Mouse (Mus musculus) layer of hippocampus, postnatal 10 days (tissue): Measurements from ENCODE around the gene Cldnd1. TPM values are rescaled to one million over a fixed set of nuclear protein-coding genes. Genes with fewer than 3 reads are reported as not detected.

Experiments
- DNase-seq, 2 experiments: peaks; one replicate each; pipeline ENCODE4 v3.0.0; 2021; ENCODE audit warnings: low spot score in 2 of 2
- total RNA-seq, 2 experiments: library from RNA; stranded (reverse); gene quantifications; 2 replicates each; pipeline ENCODE4 v1.2.3; 2021

Cldnd1 gene
- total RNA-seq, 2 experiments from 2014 or later = 91.4 to 112 TPM

DNA sequence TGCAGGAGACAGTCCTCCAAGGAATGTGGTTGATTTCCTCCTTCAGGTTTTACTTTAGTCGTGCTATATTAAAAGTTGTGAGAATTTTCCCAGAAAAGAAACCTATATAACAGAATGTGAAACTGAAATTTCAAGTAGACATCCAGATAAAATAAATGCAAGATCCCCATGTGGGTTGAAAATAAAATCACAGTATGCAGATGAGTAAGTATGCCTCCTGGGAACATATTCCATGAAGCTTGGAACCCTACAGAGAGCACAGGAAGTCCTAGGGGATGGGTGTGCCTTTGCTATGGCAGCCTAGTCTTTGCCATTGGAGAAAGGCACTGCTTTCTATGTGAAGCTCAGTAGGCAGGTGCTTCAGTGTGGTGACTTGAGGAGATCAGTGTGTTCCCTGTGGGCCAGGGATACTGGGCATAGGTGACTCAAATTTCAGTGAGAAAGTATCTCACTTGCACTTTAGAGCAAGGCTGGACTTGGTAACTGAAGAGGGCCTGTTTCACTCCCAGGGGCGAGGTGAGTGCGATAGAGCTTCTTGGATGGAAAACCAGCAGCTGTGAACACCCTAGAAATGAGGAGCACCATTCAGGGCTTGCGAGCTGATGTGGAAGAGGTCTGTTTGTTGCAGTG lies 20.3 kb upstream of the Cldnd1 start:
- no peak for DNase-seq

DNA sequence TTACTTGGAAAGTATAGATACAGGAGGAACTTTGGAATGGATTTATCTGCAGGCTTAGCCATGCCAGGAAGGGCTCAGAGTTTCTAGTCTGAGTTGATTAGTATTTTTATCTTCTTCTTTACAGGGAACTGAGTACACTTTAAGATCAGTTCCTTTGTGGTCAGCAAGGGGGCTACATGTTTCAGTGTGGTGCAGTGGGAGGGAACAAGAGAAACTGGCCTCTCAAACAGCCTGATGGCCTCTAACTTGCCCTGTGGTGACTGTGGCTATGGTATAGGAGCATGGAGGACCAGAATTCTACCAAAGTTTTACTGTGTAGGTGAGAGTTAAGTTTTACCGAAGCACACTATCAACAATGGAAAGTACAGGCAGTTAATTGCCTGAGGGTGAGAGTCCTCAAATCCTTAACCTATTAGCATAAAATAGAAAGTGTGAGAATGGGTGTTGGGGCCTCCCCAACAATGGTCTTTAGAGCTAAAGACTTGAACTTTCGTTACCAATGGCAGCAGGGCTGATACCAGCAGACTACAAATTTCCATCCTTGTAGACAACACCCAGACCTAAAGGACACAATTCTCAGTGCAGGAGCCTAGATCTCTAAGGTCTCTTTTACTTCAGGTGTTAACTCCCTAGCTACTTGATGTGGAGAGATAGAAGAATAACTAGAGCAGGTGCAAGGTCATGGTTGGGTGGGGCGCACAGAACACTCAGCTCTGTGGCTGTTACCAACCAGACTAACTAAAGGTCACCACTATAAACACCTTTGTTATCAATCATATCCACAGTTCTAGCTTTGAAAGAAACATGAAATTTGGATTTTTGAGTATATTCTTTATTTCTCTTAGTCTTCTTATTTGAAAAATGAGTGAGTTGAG lies 18.9 kb upstream of the Cldnd1 start:
- no peak for DNase-seq

- no peak for DNase-seq
Measured at GRCm38 (mm10) chr16:58709536-58709935, 18.2 kb upstream of the Cldnd1 start.

DNA sequence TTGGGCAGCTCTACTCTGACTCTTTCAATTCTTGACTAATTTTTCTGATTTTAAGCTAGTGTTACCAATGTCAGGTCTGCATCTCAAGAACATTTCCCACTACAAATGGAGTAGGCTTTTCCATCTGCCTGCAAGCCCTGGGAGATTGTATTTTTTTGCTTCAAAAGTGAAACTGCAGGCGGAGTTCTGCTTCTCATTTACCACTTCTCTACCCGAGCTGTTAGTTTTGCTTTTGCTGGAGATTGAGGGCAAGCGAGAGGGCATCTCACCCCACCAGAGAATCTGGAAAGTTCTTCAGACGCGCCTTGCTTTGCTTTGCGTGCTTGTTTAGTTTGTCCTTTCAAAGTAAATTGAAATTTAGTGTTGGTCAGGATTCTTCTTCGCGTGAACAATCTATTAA lies 15.5 kb upstream of the Cldnd1 start:
- DNase-seq = no peak

- no peak for DNase-seq
Measured at GRCm38 (mm10) chr16:58713128-58713527, 14.6 kb upstream of the Cldnd1 start.

DNA sequence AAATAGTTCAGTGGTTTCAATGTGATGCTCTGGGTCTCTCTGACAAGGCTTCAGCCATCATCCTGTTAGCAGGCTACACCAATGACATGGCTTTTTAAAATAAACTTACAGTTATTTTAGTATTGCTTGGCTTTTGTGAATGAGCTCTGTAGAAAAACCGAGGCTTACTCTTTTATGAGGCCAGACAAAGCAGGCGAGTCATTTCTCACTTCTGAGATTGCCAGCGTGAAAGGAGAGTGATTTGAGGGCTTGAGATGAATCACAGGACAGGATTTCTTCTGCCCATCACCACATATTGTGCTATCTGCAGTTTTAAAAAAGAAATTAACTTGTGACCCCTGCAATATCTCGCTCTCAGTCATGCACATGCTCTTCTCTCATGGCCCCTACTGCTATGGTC lies 12.7 kb upstream of the Cldnd1 start:
- no peak for DNase-seq

DNA sequence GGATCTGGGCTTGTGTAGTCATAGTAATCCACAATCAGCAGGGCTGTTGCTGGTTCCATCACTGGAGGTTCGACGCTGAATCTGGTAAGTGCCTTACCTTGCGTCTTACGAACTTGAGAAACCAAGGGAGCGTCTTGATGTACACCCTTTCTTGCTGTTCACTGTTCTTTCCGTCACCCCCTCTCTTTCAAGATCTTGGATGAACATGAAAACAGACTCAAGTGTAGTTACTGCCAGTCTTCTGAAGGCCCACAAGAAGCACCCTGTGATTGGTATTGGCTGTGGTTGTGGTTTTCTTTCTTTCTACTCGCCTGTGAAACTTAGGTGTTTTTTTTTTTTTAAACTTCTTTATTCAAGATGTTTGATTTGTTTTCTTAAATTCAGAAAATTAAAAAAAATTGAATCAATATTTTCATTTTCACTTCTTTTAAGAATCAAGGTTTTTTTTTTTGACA lies 9.0 kb upstream of the Cldnd1 start, which contains the start of gene Gpr15:
TSS of gene Gpr15 (minus strand) at position 405 of the 455 bp plus-strand sequence.
- DNase-seq = no peak

- no peak for DNase-seq
Measured at GRCm38 (mm10) chr16:58722292-58722691, 5.4 kb upstream of the Cldnd1 start.

- DNase-seq = no peak
Measured at GRCm38 (mm10) chr16:58726680-58727476, 832 bp upstream of the Cldnd1 start.

DNA sequence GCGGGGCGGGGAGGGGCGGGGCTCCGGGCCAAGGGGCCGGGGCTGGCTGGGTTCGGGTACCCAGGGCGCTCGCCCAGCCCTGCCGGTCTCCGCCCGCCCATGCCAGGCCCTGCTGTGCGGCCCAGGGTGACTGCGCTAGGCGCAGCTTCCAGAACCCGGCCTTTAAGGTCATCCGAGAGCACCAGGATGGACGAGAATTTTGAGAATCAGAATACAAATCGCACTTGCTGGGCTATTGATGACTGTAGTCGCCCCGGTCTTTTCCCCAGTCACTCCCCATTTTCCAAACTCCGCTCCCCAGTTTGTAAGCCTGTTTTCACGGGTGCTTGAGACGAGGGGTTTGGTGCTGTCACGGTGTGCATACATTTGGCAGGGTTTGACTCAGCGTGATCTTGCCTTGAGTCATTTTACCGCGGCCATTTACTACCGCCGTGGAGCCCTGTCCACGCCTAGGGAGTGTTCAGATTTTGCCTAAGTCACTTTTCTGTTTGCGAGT lies 514 bp downstream of the Cldnd1 start:
- DNase-seq = no peak

GRCm38 (mm10) chr16:58738205-58738604 lies 10.5 kb downstream of the Cldnd1 start:
- DNase-seq = no peak

- DNase-seq = no peak
Measured at GRCm38 (mm10) chr16:58738800-58739199, 11.1 kb downstream of the Cldnd1 start.

- no peak for DNase-seq
Measured at GRCm38 (mm10) chr16:58740751-58741150, 13.0 kb downstream of the Cldnd1 start.

GRCm38 (mm10) chr16:58746715-58747114 lies 19.0 kb downstream of the Cldnd1 start:
- DNase-seq = no peak

GRCm38 (mm10) chr16:58751314-58751713 lies 23.6 kb downstream of the Cldnd1 start:
- no peak for DNase-seq

GRCm38 (mm10) chr16:58756191-58756590 lies 28.5 kb downstream of the Cldnd1 start:
- no peak for DNase-seq

- no peak for DNase-seq
Measured at GRCm38 (mm10) chr16:58763076-58763475, 35.4 kb downstream of the Cldnd1 start, which contains the start of gene Olfr172. Gene Olfr172, minus strand, starts transcription at chr16:58763176.
